9 mouse cellular contexts compared by ENCODE assay signal in the genomic region with DNA sequence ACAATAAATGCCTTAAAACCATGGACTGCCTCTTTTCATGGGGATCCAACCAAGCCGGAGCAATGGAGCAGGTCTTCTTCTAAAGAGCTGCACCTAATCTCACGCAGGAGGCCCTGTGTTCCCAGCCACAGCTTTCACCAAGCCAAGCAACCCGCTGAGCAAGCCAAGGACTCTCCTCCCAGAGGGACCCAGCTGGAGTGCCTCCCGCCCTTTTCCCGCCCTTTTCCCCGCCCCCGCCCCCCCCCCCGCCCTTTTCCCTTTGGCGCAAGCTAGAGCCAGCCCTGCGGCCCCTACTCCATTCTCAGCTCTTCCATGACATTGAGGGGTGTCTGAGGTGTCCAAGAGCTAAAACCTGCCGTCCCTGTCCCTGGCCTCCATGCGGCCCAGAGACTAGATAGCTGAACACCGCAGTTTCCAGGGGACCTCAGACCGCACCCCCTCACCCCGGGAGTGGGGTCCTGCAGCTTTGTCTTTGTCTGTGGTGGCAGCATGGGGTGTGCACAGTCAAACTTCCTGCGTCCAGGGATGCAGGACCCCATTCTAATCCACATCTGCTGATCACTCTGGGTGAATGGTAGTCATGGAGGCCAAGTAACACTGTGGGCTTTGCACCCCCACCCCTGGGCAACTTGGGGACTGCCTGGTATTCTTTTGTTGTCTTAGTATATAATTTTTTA. TPM values are rescaled to one million over a fixed set of nuclear protein-coding genes. Genes with fewer than 3 reads are reported as not detected.
DNase-seq lines count a peak whose midpoint lies in the region; ATAC-seq and TF ChIP-seq lines count a peak whose summit lies in the region.
"Had no signal": no experiment of that assay in that cellular context is flagged by ENCODE, and none has a peak within 500 bp of the region (broad histone marks: within the 10 kb centered on the region; RNA-seq: fewer than 3 reads in every experiment).

No protein-coding gene starts in this region.

- H3K36me3 ChIP-seq in ES-E14 (ENCODE audit: control insufficient read depth, insufficient read depth, low read length, poor library complexity, severe bottlenecking), result peaks cover 1% of the 10 kb centered on the region; the same call in 1 of the 2 replicates
- no peaks in the 10 kb centered on the region for H3K36me3 ChIP-seq in stomach, postnatal 0 days (ENCODE audit: control insufficient read depth, insufficient read depth, low read length)

- 16% methylated on average over 14 of the region's 16 CpGs for WGBS in stomach, postnatal 0 days

- peak overlapping the region; percentile 26 for H3K9ac ChIP-seq in ES-E14 (ENCODE audit: insufficient read depth, low read depth, low read length, poor library complexity, severe bottlenecking)
- no peak overlapping the region for H3K9ac ChIP-seq in stomach, postnatal 0 days (ENCODE audit: low read length)

- no peak for TF ChIP-seq CTCF in stomach, postnatal 0 days (IDR thresholded peaks at IDR 0.05; ENCODE audit: low read depth)

- peaks cover 0 to 5% of the 10 kb centered on the region in 2 experiments; a peak in 1 of 4 replicates for H3K4me1 ChIP-seq in ES-E14 (ENCODE audit: control insufficient read depth in 2 of 2, insufficient read depth in 2 of 2, low read length in 2 of 2, poor library complexity in 1 of 2)
- peaks cover 4% of the 10 kb centered on the region; the same call in 1 of the 2 replicates for H3K4me1 ChIP-seq in stomach, postnatal 0 days (replicated peaks; ENCODE audit: control insufficient read depth, insufficient read depth)

- in situ Hi-C loops in ES-E14 (cut with MboI; ENCODE audit: low sequenced_read_pairs in 2 of 2, unreplicated experiment in 2 of 2), result no loop called here

- DNase-seq in ES-E14 (ENCODE audit: low read depth, low spot score), result no peak
- DNase-seq in adrenal gland, postnatal 14 days, result peak; percentile 56
- DNase-seq in heart, postnatal 10 days, result peak; percentile 35 to 45
- DNase-seq in liver, result peak; percentile 52
- DNase-seq in stomach, postnatal 0 days (ENCODE audit: low spot score), result peak; percentile 50
- DNase-seq in left cerebral cortex, adult 11 months (ENCODE audit: low spot score), result no peak
- no peak for DNase-seq in ovary, postnatal 14 days (ENCODE audit: low spot score)
- no peak for DNase-seq in frontal cortex, postnatal 25 days (ENCODE audit: low spot score in 2 of 2)

- no peaks in the 10 kb centered on the region for H3K27me3 ChIP-seq in stomach, postnatal 0 days (ENCODE audit: control insufficient read depth, insufficient read depth, low read length)

- H3K4me2 ChIP-seq in stomach, postnatal 0 days (replicated peaks; ENCODE audit: low read depth), result peak overlapping the region; percentile 39

- intact Hi-C loops in heart, postnatal 10 days (cut with DNase I), result no loop called here

- H3K4me3 ChIP-seq in ES-E14 (ENCODE audit: insufficient read depth in 1 of 2, low read depth in 1 of 2, low read length in 2 of 2, poor library complexity in 1 of 2, severe bottlenecking in 1 of 2), result peak overlapping the region in 1 of 2 experiments; percentile 43; a peak in 1 of 4 replicates
- no peak overlapping the region for H3K4me3 ChIP-seq in stomach, postnatal 0 days (ENCODE audit: low read depth, low read length)

- no peak for TF ChIP-seq EP300 in stomach, postnatal 0 days (optimal IDR thresholded peaks at IDR 0.05)

- peaks cover 3% of the 10 kb centered on the region for H3K9me3 ChIP-seq in ES-E14 (ENCODE audit: control insufficient read depth, insufficient read depth, low read depth, low read length)
- H3K9me3 ChIP-seq in stomach, postnatal 0 days (ENCODE audit: control insufficient read depth, low read length), result no peaks in the 10 kb centered on the region

- peak; percentile 48; the same call in 1 of the 2 replicates for ATAC-seq in stomach, postnatal 0 days (ENCODE audit: low FRiP score, low TSS enrichment)

- no peak overlapping the region for H3K27ac ChIP-seq in ES-E14 (ENCODE audit: insufficient read depth, low read depth, low read length, poor library complexity, severe bottlenecking)
- no peak overlapping the region for H3K27ac ChIP-seq in stomach, postnatal 0 days (replicated peaks)

TF ChIP-seq in ES-E14, 5 proteins besides CTCF, POLR2A, EP300 and RAD21:
- no peak for TF ChIP-seq ZNF384 (IDR thresholded peaks at IDR 0.05; ENCODE audit: low read depth, low read length)

RNA-seq across cellular contexts. Expression of gene Aldh3a2, which starts 33.6 kb away (rescaled TPM):
- total RNA-seq in ES-E14 (2012; rRNA removed), result 17.8 and 24.4 TPM in 2 replicates
- total RNA-seq in adrenal gland, postnatal 14 days (2021), result 53.2 and 58.0 TPM in 2 replicates
- total RNA-seq in heart, postnatal 10 days (2021), result 10 to 100 TPM; 47.0 to 48.4 TPM
- polyA plus RNA-seq in stomach, postnatal 0 days (2015; fragmentation: Nextera tagmentation; extraction: Ambion mirVana), result 68.0 and 68.4 TPM in 2 replicates

RNA-seq across cellular contexts. Expression of gene Slc47a2, which starts 41.8 kb away (rescaled TPM):
- total RNA-seq in ES-E14 (2012; rRNA removed), result 4.1 and 5.9 TPM in 2 replicates
- total RNA-seq in adrenal gland, postnatal 14 days (2021), result not detected in 2 replicates
- under 1 TPM; 0.10 TPM for total RNA-seq in heart, postnatal 10 days (2021)
- polyA plus RNA-seq in stomach, postnatal 0 days (2015; fragmentation: Nextera tagmentation; extraction: Ambion mirVana), result 0.12 and 0.29 TPM in 2 replicates
- polyA plus RNA-seq: neural tube, embryonic 11.5 days had no signal

Comparison
In these comparisons a context has a peak if more than half of its experiments do, and no peak if none do; other contexts are left out.
1. DNase-seq: peak in adrenal gland, postnatal 14 days (single experiment), heart, postnatal 10 days (2 of 2), liver (single experiment) and stomach, postnatal 0 days (single experiment); none in ES-E14 (single experiment), left cerebral cortex, adult 11 months (single experiment), ovary, postnatal 14 days (single experiment) and frontal cortex, postnatal 25 days (0 of 2).